Mouse (Mus musculus) liver, adult (tissue): ENCODE data around the gene Anpep.

Experiments
- GATA4 ChIP-seq: IDR thresholded peaks from 2 replicates; pipeline ENCODE4 v1.6.1; 2014; ENCODE audit warnings: mild to moderate bottlenecking, low read length; ENCODE audit not compliant: insufficient replicate concordance

Gene Anpep

GRCm38 (mm10) chr7:79860811-79861210 is at the start of gene Anpep:
Gene Anpep (minus strand): TSS chr7:79861059.
- no peak for TF ChIP-seq GATA4

- TF ChIP-seq GATA4: no peak
Observed at GRCm38 (mm10) chr7:79907356-79907755, 46.5 kb upstream of the Anpep start.

DNA sequence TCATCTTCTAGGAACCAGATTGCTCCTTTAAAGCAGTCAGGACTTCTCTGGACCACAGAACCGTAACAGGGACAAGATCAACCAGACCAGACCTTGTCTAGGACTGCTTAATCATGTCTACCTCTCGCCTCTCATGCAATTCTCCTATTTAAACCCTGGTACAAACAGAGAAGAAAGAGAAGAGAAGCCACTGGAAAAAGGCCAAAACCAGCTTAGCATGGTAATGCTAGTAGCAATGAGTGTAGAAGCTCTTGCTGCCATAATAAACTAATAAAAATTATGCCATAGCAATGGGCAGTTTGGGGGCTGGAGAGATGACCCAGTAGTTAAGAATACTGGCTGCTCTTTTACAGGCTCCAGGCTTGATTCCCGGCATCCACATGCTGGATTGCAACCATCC is 46.1 kb upstream of the Anpep start:
- TF ChIP-seq GATA4: no peak

- TF ChIP-seq GATA4: no peak
Observed at GRCm38 (mm10) chr7:79905193-79905592, 44.3 kb upstream of the Anpep start.

DNA sequence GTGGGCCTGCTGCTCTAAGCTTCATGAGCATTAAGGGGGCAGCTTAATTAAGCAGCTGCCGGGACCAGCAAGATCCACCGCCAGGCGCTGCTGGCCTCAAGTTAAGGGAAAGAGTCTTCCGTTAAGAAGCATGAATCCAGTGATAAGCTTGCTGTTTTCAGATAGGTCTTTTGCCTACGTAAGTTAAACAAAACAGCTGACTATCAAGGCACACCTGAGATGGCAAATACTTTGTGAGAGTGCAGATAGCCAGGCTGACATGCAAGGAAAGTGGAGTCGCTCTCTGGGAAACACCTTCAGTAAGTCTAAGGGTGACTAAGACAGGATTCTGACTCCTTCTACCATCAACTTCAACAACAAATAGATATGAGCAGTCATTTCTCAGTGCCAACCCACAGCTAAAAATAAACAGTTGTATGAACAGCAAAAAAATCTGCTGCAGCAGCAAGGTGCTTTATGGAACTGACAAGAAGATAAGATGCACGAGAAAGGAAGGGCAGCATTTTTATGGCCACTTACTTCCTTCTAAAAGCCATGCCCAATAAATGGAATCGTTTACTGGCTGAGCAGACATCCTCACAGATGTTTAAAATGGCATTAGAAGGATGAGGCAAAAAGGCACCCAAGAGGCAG is 42.4 kb upstream of the Anpep start:
- no peak for TF ChIP-seq GATA4

GRCm38 (mm10) chr7:79900753-79901152 is 39.9 kb upstream of the Anpep start:
- no peak for TF ChIP-seq GATA4

- no peak for TF ChIP-seq GATA4
Observed at GRCm38 (mm10) chr7:79895225-79895624, 34.4 kb upstream of the Anpep start.

DNA sequence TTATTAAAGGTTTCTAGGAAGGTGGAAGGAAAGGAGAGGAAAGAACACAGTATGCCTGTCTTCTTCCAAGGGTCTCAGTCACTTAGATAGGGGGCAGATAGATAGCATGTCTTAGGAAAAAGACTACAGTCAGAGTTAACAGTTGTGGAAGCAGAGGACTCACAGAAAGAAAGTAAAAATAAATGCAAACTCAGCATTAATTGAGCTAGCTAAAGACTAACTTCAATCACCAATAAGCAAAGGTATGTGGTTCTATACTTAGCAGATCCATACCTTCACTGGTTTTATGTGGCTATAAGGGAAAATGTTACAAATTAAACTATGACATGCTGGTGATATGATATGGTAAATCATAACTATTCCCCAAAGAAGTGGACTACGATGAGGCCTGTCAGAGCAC is 33.9 kb upstream of the Anpep start:
- TF ChIP-seq GATA4: no peak

GRCm38 (mm10) chr7:79892576-79893428 is 31.9 kb upstream of the Anpep start:
- no peak for TF ChIP-seq GATA4

DNA sequence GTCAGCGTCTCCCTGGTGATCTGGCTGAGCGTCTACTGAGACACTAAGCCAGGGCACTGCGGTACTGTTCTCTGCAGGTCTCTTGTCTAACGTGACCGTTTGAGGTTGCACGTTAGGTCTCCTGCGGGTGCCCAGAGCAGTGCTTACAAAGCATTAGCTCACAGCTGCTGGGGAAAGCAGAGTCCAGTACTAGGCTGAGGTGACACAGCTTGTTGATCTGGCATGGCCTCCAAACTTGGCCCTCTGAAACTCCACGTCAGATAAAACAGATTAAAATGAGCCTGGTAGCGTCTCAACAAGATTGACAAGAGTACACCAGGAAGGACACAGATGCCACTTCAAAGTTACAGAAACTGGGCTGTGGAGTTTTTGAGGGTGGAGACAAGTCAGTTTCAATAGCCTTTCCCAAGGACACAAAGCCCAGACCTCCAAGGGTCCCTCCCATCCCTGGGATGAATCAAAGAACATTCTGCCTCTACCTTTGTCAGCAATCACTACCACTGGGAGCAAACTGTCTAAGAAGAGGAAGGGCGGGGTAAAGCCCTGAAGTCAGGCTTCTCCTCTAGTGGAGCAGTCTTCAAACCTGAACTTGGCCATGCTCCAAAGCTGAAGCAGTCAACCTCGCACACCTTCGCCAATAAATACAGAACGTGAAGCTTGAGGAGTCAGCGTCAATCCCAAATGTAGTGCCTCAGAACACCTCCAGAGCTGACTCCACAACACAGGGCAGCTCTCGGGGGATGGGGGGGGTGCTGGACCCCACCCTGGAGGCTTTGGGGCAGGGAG is 29.8 kb upstream of the Anpep start:
- TF ChIP-seq GATA4: no peak

DNA sequence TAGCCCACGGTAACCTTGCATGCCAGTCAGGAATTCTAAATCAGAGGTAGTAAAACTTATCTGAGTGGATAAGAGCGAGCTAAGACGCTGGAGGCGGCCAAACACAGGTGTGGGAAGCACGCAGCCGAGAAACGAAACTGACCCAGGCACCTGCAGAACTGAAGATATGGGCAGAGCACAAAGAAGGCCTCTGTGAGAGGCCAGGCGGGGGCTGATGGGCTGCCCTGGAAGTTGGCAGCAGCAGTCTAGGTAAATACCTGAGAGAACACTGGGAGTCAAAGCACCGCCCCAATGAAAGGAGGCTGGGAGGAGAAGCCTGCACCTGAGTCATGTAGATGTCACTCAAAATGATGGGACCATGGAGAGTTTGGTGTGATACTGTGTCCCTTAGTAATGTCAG is 27.7 kb upstream of the Anpep start:
- TF ChIP-seq GATA4: no peak

- TF ChIP-seq GATA4: no peak
Observed at GRCm38 (mm10) chr7:79883613-79884334, 22.9 kb upstream of the Anpep start.

DNA sequence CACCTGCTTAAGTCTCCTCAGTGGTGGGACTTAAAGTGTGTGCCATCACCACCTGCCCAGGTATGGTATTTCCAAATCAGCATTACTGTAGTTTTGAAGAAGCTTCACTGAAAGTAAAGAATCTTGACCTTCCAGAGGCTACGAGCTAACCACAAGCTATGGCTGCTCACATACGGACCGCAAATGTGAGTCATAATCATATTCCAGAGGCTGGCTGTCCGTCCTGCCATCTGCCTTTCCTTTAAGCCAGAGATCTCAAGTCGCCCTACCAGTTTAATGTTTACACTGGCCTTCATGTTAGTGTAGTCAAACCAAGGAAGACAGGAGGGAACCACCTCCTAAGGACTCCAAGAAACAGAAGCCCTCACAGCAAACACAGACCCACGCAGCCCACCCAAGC is 21.0 kb upstream of the Anpep start:
- no peak for TF ChIP-seq GATA4

DNA sequence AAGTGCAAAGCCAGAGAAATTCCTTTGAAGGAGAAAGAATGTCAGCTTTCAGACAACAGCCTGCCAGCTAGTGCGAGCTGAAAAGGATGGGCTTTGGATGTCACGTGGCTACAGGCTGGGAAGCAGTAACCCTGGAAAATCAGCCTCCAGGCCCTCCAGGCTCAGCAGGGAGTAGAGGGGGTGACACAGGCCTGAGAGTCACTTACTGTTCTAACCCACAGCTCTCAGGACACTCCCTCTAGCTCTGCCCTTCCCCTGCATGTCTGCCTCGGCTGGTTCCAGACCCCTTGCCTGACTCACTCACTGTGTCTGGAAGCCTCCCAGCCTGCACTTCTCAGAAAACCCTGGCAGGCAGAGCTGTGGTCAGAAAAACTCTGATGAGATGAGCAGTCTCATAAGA is 20.1 kb upstream of the Anpep start:
- TF ChIP-seq GATA4: no peak

DNA sequence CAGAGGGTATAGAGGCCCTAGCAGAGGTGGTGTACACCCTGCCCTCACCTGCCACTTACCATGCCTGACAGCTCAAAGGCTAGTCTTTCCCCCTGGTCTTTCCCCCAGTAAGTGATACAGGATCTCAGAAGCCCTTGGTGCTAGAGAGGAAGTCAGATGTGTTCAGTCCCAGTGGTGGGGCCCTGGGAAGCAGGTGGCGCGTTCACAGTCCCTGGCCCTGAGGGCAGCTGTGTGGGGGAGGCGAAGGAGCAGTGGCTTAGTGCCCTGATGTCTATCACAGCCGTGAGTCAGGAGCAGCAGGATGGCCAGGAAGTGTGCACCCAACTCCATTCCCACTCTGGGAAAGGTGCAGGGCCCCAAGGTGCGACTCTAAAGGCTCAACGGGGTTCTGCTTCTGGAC is 19.2 kb upstream of the Anpep start:
- no peak for TF ChIP-seq GATA4

GRCm38 (mm10) chr7:79878455-79879025 is 17.7 kb upstream of the Anpep start:
- TF ChIP-seq GATA4: no peak
